Mouse (Mus musculus) neural tube, embryonic 14.5 days (tissue): ENCODE measurements at regions not wholly inside any gene's neighbourhood (a gene's known extent, or its start where the extent isn't known, plus 50 kb on each side); places are given as distances from the start of the nearest gene placed in this dataset.

Experiments used
- ATAC-seq: fragments of 200-750 bp; cut with Nextera tagmentation; 2 replicates; pipeline ENCODE4 v1.8.0; 2017; ENCODE audit warnings: low read depth, mild to moderate bottlenecking, moderate TSS enrichment, moderate library complexity
- H3K27ac ChIP-seq: fragments of 300-500 bp; sonication (generic); 2 replicates; pipeline ENCODE4 v1.5.1; 2014; ENCODE audit warnings: low read depth, mild to moderate bottlenecking, control low read depth, low read length, moderate library complexity, mixed read lengths
- H3K27me3 ChIP-seq: fragments of 300-500 bp; sonication (generic); 2 replicates; pipeline ENCODE4 v1.6.1; 2014; ENCODE audit warnings: low read length; ENCODE audit not compliant: control insufficient read depth, insufficient read depth
- H3K36me3 ChIP-seq: fragments of 300-500 bp; sonication (generic); 2 replicates; pipeline ENCODE4 v1.6.1; 2014; ENCODE audit warnings: low read length, mixed read lengths; ENCODE audit not compliant: control insufficient read depth, insufficient read depth
- H3K4me1 ChIP-seq: fragments of 300-500 bp; sonication (generic); 2 replicates; pipeline ENCODE4 v1.6.1; 2014; ENCODE audit warnings: low read length; ENCODE audit not compliant: control insufficient read depth, insufficient read depth
- H3K4me2 ChIP-seq: fragments of 300-500 bp; sonication (generic); 2 replicates; pipeline ENCODE4 v1.6.1; 2014; ENCODE audit warnings: mild to moderate bottlenecking, low read depth, low read length, control low read depth
- H3K4me3 ChIP-seq: fragments of 300-500 bp; sonication (generic); 2 replicates; pipeline ENCODE4 v1.5.1; 2014; ENCODE audit warnings: low read depth, low read length, control low read depth, mixed read lengths
- H3K9ac ChIP-seq: fragments of 300-500 bp; sonication (generic); replicated peaks from 2 replicates; pipeline ENCODE4 v1.6.1; 2014; ENCODE audit warnings: low read depth, mild to moderate bottlenecking, control low read depth, low read length, mixed read lengths
- H3K9me3 ChIP-seq: fragments of 300-500 bp; sonication (generic); 2 replicates; pipeline ENCODE4 v1.6.1; 2016; ENCODE audit warnings: low read length; ENCODE audit not compliant: control insufficient read depth
- whole genome bisulfite sequencing: fragments of 180-500 bp; shearing (Covaris S2); extraction: QIAGEN DNeasy Blood & Tissue Kit; methylation state at CpG from one replicate; pipeline ENCODE4 v1.1.7; 2014; 5-methylcytosine and 5-hydroxymethylcytosine counted together

GRCm38 (mm10) chr15:51601128-51601855 lies 2283.4 kb upstream of the Gm7489 start:
- Histone ChIP-seq H3K27me3 (no peaks in the 10 kb centered on the region), H3K36me3 (no peaks in the 10 kb centered on the region), H3K4me2 (no peak overlapping the region), H3K9me3 (no peaks in the 10 kb centered on the region), H3K27ac (no peak overlapping the region), H3K9ac (no peak overlapping the region), H3K4me3 (no peak overlapping the region), H3K4me1 (no peaks in the 10 kb centered on the region)
- no peak; the same call in 1 of the 2 replicates for ATAC-seq
- WGBS: 33% methylated on average over 7 of the region's 10 CpGs

GRCm38 (mm10) chr15:51621455-51621854 lies 2263.3 kb upstream of the Gm7489 start:
- H3K27ac ChIP-seq: no peak overlapping the region
- no peaks in the 10 kb centered on the region for H3K4me1 ChIP-seq
- H3K4me3 ChIP-seq: no peak overlapping the region
- H3K9ac ChIP-seq: no peak overlapping the region
- ATAC-seq: no peak
- H3K9me3 ChIP-seq: no peaks in the 10 kb centered on the region
- H3K4me2 ChIP-seq: no peak overlapping the region
- no peaks in the 10 kb centered on the region for H3K36me3 ChIP-seq
- H3K27me3 ChIP-seq: no peaks in the 10 kb centered on the region
- WGBS: 94% methylated on average over 6 of the region's 6 CpGs

- ATAC-seq: no peak
- no peaks in the 10 kb centered on the region for H3K27me3 ChIP-seq
- H3K4me2 ChIP-seq: no peak overlapping the region
- no peaks in the 10 kb centered on the region for H3K9me3 ChIP-seq
- H3K4me1 ChIP-seq: no peaks in the 10 kb centered on the region
- H3K27ac ChIP-seq: no peak overlapping the region
- H3K36me3 ChIP-seq: no peaks in the 10 kb centered on the region
- no peak overlapping the region for H3K9ac ChIP-seq
- WGBS: 92% methylated on average over 5 of the region's 5 CpGs
- H3K4me3 ChIP-seq: no peak overlapping the region
Measured at GRCm38 (mm10) chr15:51627463-51627862, 2257.2 kb upstream of the Gm7489 start.

- no peaks in the 10 kb centered on the region for H3K27me3 ChIP-seq
- ATAC-seq: no peak
- H3K4me1 ChIP-seq: no peaks in the 10 kb centered on the region
- H3K4me3 ChIP-seq: no peak overlapping the region
- H3K27ac ChIP-seq: no peak overlapping the region
- no peaks in the 10 kb centered on the region for H3K9me3 ChIP-seq
- 60% methylated on average over 4 of the region's 4 CpGs for WGBS
- no peak overlapping the region for H3K9ac ChIP-seq
- H3K4me2 ChIP-seq: no peak overlapping the region
- no peaks in the 10 kb centered on the region for H3K36me3 ChIP-seq
Measured at GRCm38 (mm10) chr15:51628518-51628917, 2256.2 kb upstream of the Gm7489 start.

- H3K27ac ChIP-seq: no peak overlapping the region
- no peaks in the 10 kb centered on the region for H3K36me3 ChIP-seq
- no peaks in the 10 kb centered on the region for H3K4me1 ChIP-seq
- 71% methylated on average over 10 of the region's 10 CpGs for WGBS
- no peak overlapping the region for H3K4me2 ChIP-seq
- ATAC-seq: no peak
- H3K9ac ChIP-seq: no peak overlapping the region
- no peaks in the 10 kb centered on the region for H3K27me3 ChIP-seq
- no peak overlapping the region for H3K4me3 ChIP-seq
- no peaks in the 10 kb centered on the region for H3K9me3 ChIP-seq
Measured at GRCm38 (mm10) chr15:51631881-51632280, 2252.8 kb upstream of the Gm7489 start.

GRCm38 (mm10) chr15:51633068-51633467 lies 2251.6 kb upstream of the Gm7489 start:
- Histone ChIP-seq H3K27ac (no peak overlapping the region), H3K9ac (no peak overlapping the region), H3K9me3 (no peaks in the 10 kb centered on the region), H3K4me2 (no peak overlapping the region), H3K27me3 (no peaks in the 10 kb centered on the region), H3K4me1 (no peaks in the 10 kb centered on the region), H3K36me3 (no peaks in the 10 kb centered on the region), H3K4me3 (no peak overlapping the region)
- WGBS: 90% methylated on average over 6 of the region's 6 CpGs
- ATAC-seq: no peak

GRCm38 (mm10) chr15:51634726-51635125 lies 2250.0 kb upstream of the Gm7489 start:
- Histone ChIP-seq H3K36me3 (no peaks in the 10 kb centered on the region), H3K27ac (no peak overlapping the region), H3K9ac (no peak overlapping the region), H3K4me3 (no peak overlapping the region), H3K27me3 (no peaks in the 10 kb centered on the region), H3K9me3 (no peaks in the 10 kb centered on the region), H3K4me2 (peak overlapping the region; percentile 27), H3K4me1 (no peaks in the 10 kb centered on the region)
- no peak; the same call in 1 of the 2 replicates for ATAC-seq
- WGBS: 36% methylated on average over 7 of the region's 7 CpGs

- 31% methylated on average over 21 of the region's 21 CpGs for WGBS
- no peak overlapping the region for H3K4me3 ChIP-seq
- no peaks in the 10 kb centered on the region for H3K27me3 ChIP-seq
- no peak overlapping the region for H3K9ac ChIP-seq
- peak overlapping the region; percentile 27 for H3K4me2 ChIP-seq
- no peaks in the 10 kb centered on the region for H3K36me3 ChIP-seq
- ATAC-seq: peak; percentile 49
- peak overlapping the region; percentile 16; the same call in 1 of the 2 replicates for H3K27ac ChIP-seq
- H3K4me1 ChIP-seq: no peaks in the 10 kb centered on the region
- H3K9me3 ChIP-seq: no peaks in the 10 kb centered on the region
Measured at GRCm38 (mm10) chr15:51635129-51635920, 2249.4 kb upstream of the Gm7489 start.

- WGBS: 97% methylated on average over 1 of the region's 1 CpGs
- H3K27ac ChIP-seq: no peak overlapping the region
Measured at GRCm38 (mm10) chr15:51637570-51637969, 2247.1 kb upstream of the Gm7489 start.

More at GRCm38 (mm10) chr15:51637570-51637969, 2247.1 kb upstream of the Gm7489 start:
- Histone ChIP-seq H3K4me3 (no peak overlapping the region), H3K27me3 (no peaks in the 10 kb centered on the region), H3K4me1 (no peaks in the 10 kb centered on the region), H3K9ac (no peak overlapping the region), H3K36me3 (no peaks in the 10 kb centered on the region), H3K4me2 (no peak overlapping the region), H3K9me3 (no peaks in the 10 kb centered on the region)
- ATAC-seq: no peak
